Mouse (Mus musculus): ENCODE results near the gene P2rx4. TPM values are rescaled to one million over a fixed set of nuclear protein-coding genes. Genes with fewer than 3 reads are reported as not detected.

The P2rx4 gene
- polyA plus RNA-seq, 1 experiment from 2014 or later: 31.3 TPM

GRCm38 (mm10) chr5:122715723-122716122 lies 8.4 kb downstream of the P2rx4 start:
- Histone ChIP-seq H3K36me3 (ENCODE audit: control insufficient read depth, insufficient read depth) (peaks cover 15% of the 10 kb centered on the region), H3K9ac (ENCODE audit: low read depth, low read length) (no peak overlapping the region), H3K27ac (ENCODE audit: low read length) (no peak overlapping the region), H3K9me3 (replicated peaks; ENCODE audit: control insufficient read depth, low read length) (no peaks in the 10 kb centered on the region), H3K4me3 (ENCODE audit: low read depth, low read length) (no peak overlapping the region), H3K27me3 (ENCODE audit: control insufficient read depth, insufficient read depth, low read depth, low read length) (no peaks in the 10 kb centered on the region), H3K4me1 (ENCODE audit: control insufficient read depth, low read depth, low read length) (no peaks in the 10 kb centered on the region), H3K4me2 (ENCODE audit: low read depth, low read length) (no peak overlapping the region)
- WGBS (ENCODE audit: insufficient replicate concordance): 72% methylated on average over 1 of the region's 1 CpGs
- no peak for ATAC-seq (ENCODE audit: low read depth)

DNA sequence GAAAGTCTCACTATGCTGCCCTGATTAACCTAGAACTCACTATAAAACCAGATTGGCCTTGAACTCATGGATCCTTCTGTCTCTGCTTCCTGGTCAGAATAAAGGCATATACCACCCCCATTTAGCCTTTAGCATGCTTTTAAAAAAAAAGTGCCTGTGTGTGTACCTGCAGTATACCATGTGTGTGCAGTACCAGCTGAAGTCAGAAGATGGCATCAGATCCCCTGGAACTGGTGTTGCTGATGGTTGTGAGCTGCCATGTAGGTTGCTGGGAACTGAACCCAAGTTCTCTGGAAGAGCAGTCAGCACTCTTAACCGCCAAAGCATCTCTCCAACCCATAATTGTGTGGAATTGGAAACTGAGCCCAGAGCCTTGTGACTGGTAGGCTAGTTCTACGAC lies 9.4 kb downstream of the P2rx4 start:
- H3K27ac ChIP-seq (ENCODE audit: low read length): no peak overlapping the region
- 84% methylated on average over 2 of the region's 2 CpGs for WGBS (ENCODE audit: insufficient replicate concordance)
- H3K9ac ChIP-seq (ENCODE audit: low read depth, low read length): no peak overlapping the region
- no peak overlapping the region for H3K4me3 ChIP-seq (ENCODE audit: low read depth, low read length)
- no peaks in the 10 kb centered on the region for H3K27me3 ChIP-seq (ENCODE audit: control insufficient read depth, insufficient read depth, low read depth, low read length)
- H3K36me3 ChIP-seq (ENCODE audit: control insufficient read depth, insufficient read depth): peaks cover 15% of the 10 kb centered on the region
- ATAC-seq (ENCODE audit: low read depth): no peak
- H3K4me2 ChIP-seq (ENCODE audit: low read depth, low read length): no peak overlapping the region
- H3K4me1 ChIP-seq (ENCODE audit: control insufficient read depth, low read depth, low read length): no peaks in the 10 kb centered on the region
- no peaks in the 10 kb centered on the region for H3K9me3 ChIP-seq (replicated peaks; ENCODE audit: control insufficient read depth, low read length)

DNA sequence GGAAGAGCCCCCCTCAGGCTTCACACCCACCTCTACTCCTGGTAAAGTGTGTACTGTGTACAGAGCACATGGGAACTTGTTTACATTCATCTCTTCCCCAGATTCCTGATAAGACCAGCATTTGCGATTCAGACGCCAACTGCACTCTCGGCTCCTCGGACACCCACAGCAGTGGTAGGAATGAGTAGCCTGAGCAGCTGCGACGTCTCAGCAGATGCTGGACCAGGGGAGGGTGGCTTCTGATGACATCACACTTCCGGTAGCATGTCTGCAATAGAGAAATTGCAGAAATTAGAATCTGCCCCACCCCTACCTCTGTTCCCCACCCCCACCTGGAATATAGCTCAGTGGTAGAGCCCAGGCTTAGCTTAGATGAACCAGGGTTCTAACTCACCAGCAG lies 11.1 kb downstream of the P2rx4 start:
- Histone ChIP-seq H3K4me1 (ENCODE audit: control insufficient read depth, low read depth, low read length) (no peaks in the 10 kb centered on the region), H3K9me3 (replicated peaks; ENCODE audit: control insufficient read depth, low read length) (no peaks in the 10 kb centered on the region), H3K36me3 (ENCODE audit: control insufficient read depth, insufficient read depth) (peaks cover 15% of the 10 kb centered on the region), H3K4me2 (ENCODE audit: low read depth, low read length) (no peak overlapping the region), H3K9ac (ENCODE audit: low read depth, low read length) (no peak overlapping the region), H3K4me3 (ENCODE audit: low read depth, low read length) (no peak overlapping the region), H3K27ac (ENCODE audit: low read length) (no peak overlapping the region), H3K27me3 (ENCODE audit: control insufficient read depth, insufficient read depth, low read depth, low read length) (no peaks in the 10 kb centered on the region)
- WGBS (ENCODE audit: insufficient replicate concordance): 67% methylated on average over 7 of the region's 7 CpGs
- no peak for ATAC-seq (ENCODE audit: low read depth)

DNA sequence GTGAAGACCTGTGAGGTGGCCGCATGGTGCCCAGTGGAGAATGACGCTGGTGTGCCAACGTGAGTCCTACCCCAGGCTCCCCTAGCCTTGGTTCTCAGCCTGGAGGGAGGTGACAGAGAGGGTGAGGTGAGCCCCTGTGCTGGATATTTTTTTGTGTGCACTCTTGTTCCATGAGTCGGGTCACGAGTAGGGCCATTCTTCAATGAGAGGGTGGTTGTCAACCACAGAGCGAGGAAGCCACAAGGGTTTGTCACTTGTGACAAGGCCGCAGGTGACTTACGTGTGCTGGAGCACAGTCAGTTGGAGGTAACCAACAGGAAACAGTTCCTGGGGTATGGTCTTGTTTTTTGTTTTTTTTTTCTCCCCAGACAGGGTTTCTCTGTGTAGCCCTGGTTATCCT lies 11.8 kb downstream of the P2rx4 start:
- 77% methylated on average over 8 of the region's 8 CpGs for WGBS (ENCODE audit: insufficient replicate concordance)
- H3K36me3 ChIP-seq (ENCODE audit: control insufficient read depth, insufficient read depth): peaks cover 15% of the 10 kb centered on the region
- no peak overlapping the region for H3K4me2 ChIP-seq (ENCODE audit: low read depth, low read length)
- H3K27ac ChIP-seq (ENCODE audit: low read length): no peak overlapping the region
- H3K27me3 ChIP-seq (ENCODE audit: control insufficient read depth, insufficient read depth, low read depth, low read length): no peaks in the 10 kb centered on the region
- H3K9me3 ChIP-seq (replicated peaks; ENCODE audit: control insufficient read depth, low read length): no peaks in the 10 kb centered on the region
- H3K9ac ChIP-seq (ENCODE audit: low read depth, low read length): no peak overlapping the region
- no peak for ATAC-seq (ENCODE audit: low read depth)
- no peak overlapping the region for H3K4me3 ChIP-seq (ENCODE audit: low read depth, low read length)
- no peaks in the 10 kb centered on the region for H3K4me1 ChIP-seq (ENCODE audit: control insufficient read depth, low read depth, low read length)

GRCm38 (mm10) chr5:122725453-122725852 lies 18.1 kb downstream of the P2rx4 start:
- Histone ChIP-seq H3K27ac (ENCODE audit: low read length) (no peak overlapping the region), H3K27me3 (ENCODE audit: control insufficient read depth, insufficient read depth, low read depth, low read length) (no peaks in the 10 kb centered on the region), H3K9me3 (replicated peaks; ENCODE audit: control insufficient read depth, low read length) (no peaks in the 10 kb centered on the region), H3K9ac (ENCODE audit: low read depth, low read length) (no peak overlapping the region), H3K4me3 (ENCODE audit: low read depth, low read length) (no peak overlapping the region), H3K4me2 (ENCODE audit: low read depth, low read length) (no peak overlapping the region), H3K36me3 (ENCODE audit: control insufficient read depth, insufficient read depth) (no peaks in the 10 kb centered on the region), H3K4me1 (ENCODE audit: control insufficient read depth, low read depth, low read length) (no peaks in the 10 kb centered on the region; the same call in 1 of the 2 replicates)
- WGBS (ENCODE audit: insufficient replicate concordance): 77% methylated on average over 13 of the region's 13 CpGs
- ATAC-seq (ENCODE audit: low read depth): no peak

DNA sequence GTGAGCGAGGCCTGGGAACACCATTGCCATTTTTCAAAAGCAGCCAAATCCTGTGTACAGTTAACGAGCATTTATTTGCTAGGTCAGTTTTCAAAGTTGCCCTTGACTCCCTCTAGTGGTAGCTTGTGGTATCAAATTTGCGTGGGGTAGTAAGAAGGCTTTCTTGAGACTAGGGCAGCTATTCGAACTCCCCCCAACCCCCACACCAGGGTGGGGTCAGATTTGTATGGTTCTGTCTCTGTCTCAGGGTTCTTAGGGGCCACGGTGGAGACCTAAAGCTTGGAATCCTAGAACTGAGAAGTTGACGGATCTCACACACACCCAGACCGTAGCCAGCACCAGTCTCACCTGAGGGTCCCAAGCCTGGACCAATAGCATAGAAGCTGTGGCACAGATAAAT lies 18.7 kb downstream of the P2rx4 start:
- no peaks in the 10 kb centered on the region for H3K36me3 ChIP-seq (ENCODE audit: control insufficient read depth, insufficient read depth)
- H3K27ac ChIP-seq (ENCODE audit: low read length): no peak overlapping the region
- no peak overlapping the region for H3K4me2 ChIP-seq (ENCODE audit: low read depth, low read length)
- no peak overlapping the region for H3K4me3 ChIP-seq (ENCODE audit: low read depth, low read length)
- H3K27me3 ChIP-seq (ENCODE audit: control insufficient read depth, insufficient read depth, low read depth, low read length): no peaks in the 10 kb centered on the region
- peaks cover 4% of the 10 kb centered on the region; the same call in 1 of the 2 replicates for H3K4me1 ChIP-seq (ENCODE audit: control insufficient read depth, low read depth, low read length)
- no peaks in the 10 kb centered on the region for H3K9me3 ChIP-seq (replicated peaks; ENCODE audit: control insufficient read depth, low read length)
- no peak overlapping the region for H3K9ac ChIP-seq (ENCODE audit: low read depth, low read length)
- ATAC-seq (ENCODE audit: low read depth): no peak
- 21% methylated on average over 7 of the region's 7 CpGs for WGBS (ENCODE audit: insufficient replicate concordance)

- ATAC-seq (ENCODE audit: low read depth): no peak
- Histone ChIP-seq H3K4me2 (ENCODE audit: low read depth, low read length) (no peak overlapping the region), H3K36me3 (ENCODE audit: control insufficient read depth, insufficient read depth) (no peaks in the 10 kb centered on the region), H3K27ac (ENCODE audit: low read length) (no peak overlapping the region), H3K27me3 (ENCODE audit: control insufficient read depth, insufficient read depth, low read depth, low read length) (no peaks in the 10 kb centered on the region), H3K9me3 (replicated peaks; ENCODE audit: control insufficient read depth, low read length) (no peaks in the 10 kb centered on the region), H3K4me3 (ENCODE audit: low read depth, low read length) (no peak overlapping the region), H3K4me1 (ENCODE audit: control insufficient read depth, low read depth, low read length) (peaks cover 5% of the 10 kb centered on the region; the same call in 1 of the 2 replicates), H3K9ac (ENCODE audit: low read depth, low read length) (no peak overlapping the region)
- WGBS (ENCODE audit: insufficient replicate concordance): 78% methylated on average over 5 of the region's 5 CpGs
Measured at GRCm38 (mm10) chr5:122726595-122726994, 19.3 kb downstream of the P2rx4 start.

GRCm38 (mm10) chr5:122727096-122727495 lies 19.8 kb downstream of the P2rx4 start:
- peaks cover 10% of the 10 kb centered on the region for H3K4me1 ChIP-seq (ENCODE audit: control insufficient read depth, low read depth, low read length)
- no peaks in the 10 kb centered on the region for H3K9me3 ChIP-seq (replicated peaks; ENCODE audit: control insufficient read depth, low read length)
- H3K4me3 ChIP-seq (ENCODE audit: low read depth, low read length): no peak overlapping the region
- no peak overlapping the region for H3K9ac ChIP-seq (ENCODE audit: low read depth, low read length)
- H3K36me3 ChIP-seq (ENCODE audit: control insufficient read depth, insufficient read depth): no peaks in the 10 kb centered on the region
- H3K4me2 ChIP-seq (ENCODE audit: low read depth, low read length): no peak overlapping the region
- H3K27ac ChIP-seq (ENCODE audit: low read length): no peak overlapping the region
- 84% methylated on average over 7 of the region's 7 CpGs for WGBS (ENCODE audit: insufficient replicate concordance)
- no peak for ATAC-seq (ENCODE audit: low read depth)
- no peaks in the 10 kb centered on the region for H3K27me3 ChIP-seq (ENCODE audit: control insufficient read depth, insufficient read depth, low read depth, low read length)

GRCm38 (mm10) chr5:122730776-122731175 lies 23.4 kb downstream of the P2rx4 start:
- Histone ChIP-seq H3K4me3 (ENCODE audit: low read depth, low read length) (no peak overlapping the region), H3K36me3 (ENCODE audit: control insufficient read depth, insufficient read depth) (no peaks in the 10 kb centered on the region), H3K27ac (ENCODE audit: low read length) (no peak overlapping the region), H3K9me3 (replicated peaks; ENCODE audit: control insufficient read depth, low read length) (no peaks in the 10 kb centered on the region), H3K27me3 (ENCODE audit: control insufficient read depth, insufficient read depth, low read depth, low read length) (no peaks in the 10 kb centered on the region), H3K4me2 (ENCODE audit: low read depth, low read length) (no peak overlapping the region), H3K4me1 (ENCODE audit: control insufficient read depth, low read depth, low read length) (peaks cover 22% of the 10 kb centered on the region), H3K9ac (ENCODE audit: low read depth, low read length) (no peak overlapping the region)
- 0 out of 2 replicates have a peak, but pooled peaks have one; percentile 20 for ATAC-seq (ENCODE audit: low read depth)
- 61% methylated on average over 10 of the region's 10 CpGs for WGBS (ENCODE audit: insufficient replicate concordance)

All from liver, embryonic 16.5 days (tissue).